Comparison of ENCODE assay signal across 14 mouse cellular contexts in genomic region chr16:25066822-25067221, GRCm38 (mm10).
DNase-seq lines count a peak whose midpoint lies in the region; ATAC-seq and TF ChIP-seq lines count a peak whose summit lies in the region.
"Had no signal": no experiment of that assay in that cellular context is flagged by ENCODE, and none has a peak within 500 bp of the region (broad histone marks: within the 10 kb centered on the region; RNA-seq: fewer than 3 reads in every experiment).

No protein-coding gene starts in this region.

- no peak for ATAC-seq in kidney, postnatal 0 days (replicated peaks; ENCODE audit: low FRiP score, low read depth)

- no peaks in the 10 kb centered on the region for H3K9me3 ChIP-seq in kidney, postnatal 0 days (replicated peaks; ENCODE audit: low read length)
- H3K9me3 ChIP-seq: embryonic facial prominence, embryonic 10.5 days; liver, embryonic 15.5 days had no signal

- peaks cover 8% of the 10 kb centered on the region; the same call in 1 of the 2 replicates for H3K4me1 ChIP-seq in kidney, postnatal 0 days (replicated peaks; ENCODE audit: insufficient read depth, low read length)
- H3K4me1 ChIP-seq: liver, embryonic 15.5 days had no signal

- DNase-seq in gastrocnemius, adult 18-20 months (ENCODE audit: low spot score) = peak; percentile 53
- no peak for DNase-seq in gastrocnemius, postnatal 4 days (ENCODE audit: low spot score in 2 of 2)
- peak; percentile 80 for DNase-seq in kidney, postnatal 0 days (ENCODE audit: low spot score)
- DNase-seq in kidney, adult 8-10 months = no peak
- peak; percentile 23 for DNase-seq in NIH3T3 (ENCODE audit: low read depth)
- DNase-seq in lung, postnatal 25 days (ENCODE audit: low spot score) = peak; percentile 22
- DNase-seq in cerebellum, adult 11 months = no peak
- DNase-seq in layer of hippocampus, adult 2 months (ENCODE audit: low spot score in 2 of 2) = no peak
- DNase-seq: layer of hippocampus, adult 9-11 months had no signal

- H3K27ac ChIP-seq in kidney, postnatal 0 days = no peak overlapping the region
- no peak overlapping the region for H3K27ac ChIP-seq in layer of hippocampus, adult 2 months
- H3K27ac ChIP-seq: embryonic facial prominence, embryonic 10.5 days; hindbrain, postnatal 0 days; liver, embryonic 15.5 days had no signal

- no peak overlapping the region for H3K9ac ChIP-seq in kidney, postnatal 0 days (ENCODE audit: low read depth, low read length)
- H3K9ac ChIP-seq: liver, embryonic 15.5 days had no signal

- 34% methylated on average over 7 of the region's 7 CpGs for WGBS in kidney, postnatal 0 days

- H3K27me3 ChIP-seq in kidney, postnatal 0 days (ENCODE audit: insufficient read depth, low read length) = no peaks in the 10 kb centered on the region
- H3K27me3 ChIP-seq: liver, embryonic 15.5 days had no signal

- no peak overlapping the region for H3K4me3 ChIP-seq in kidney, postnatal 0 days (replicated peaks; ENCODE audit: low read depth, low read length)
- H3K4me3 ChIP-seq in layer of hippocampus, adult 2 months = no peak overlapping the region
- H3K4me3 ChIP-seq: embryonic facial prominence, embryonic 10.5 days; liver, embryonic 15.5 days had no signal

- TF ChIP-seq CTCF in kidney, postnatal 0 days (IDR thresholded peaks at IDR 0.05; ENCODE audit: low read depth) = no peak
- no peak for TF ChIP-seq CTCF in layer of hippocampus, adult 2 months (conservative IDR thresholded peaks at IDR 0.05)

- H3K36me3 ChIP-seq in kidney, postnatal 0 days (ENCODE audit: insufficient read depth, low read length) = no peaks in the 10 kb centered on the region
- H3K36me3 ChIP-seq: embryonic facial prominence, embryonic 10.5 days; G1E; liver, embryonic 15.5 days had no signal

- H3K4me2 ChIP-seq in kidney, postnatal 0 days (ENCODE audit: low read length) = no peak overlapping the region
- H3K4me2 ChIP-seq: liver, embryonic 15.5 days; midbrain, embryonic 11.5 days had no signal

Comparison
In these comparisons a context has a peak if more than half of its experiments do, and no peak if none do; other contexts are left out.
1. DNase-seq: peak in gastrocnemius, adult 18-20 months (single experiment), kidney, postnatal 0 days (single experiment), NIH3T3 (single experiment) and lung, postnatal 25 days (single experiment); none in gastrocnemius, postnatal 4 days (0 of 2), kidney, adult 8-10 months (0 of 2), cerebellum, adult 11 months (single experiment) and layer of hippocampus, adult 2 months (0 of 2).